ENCODE assay signal across 10 mouse cellular contexts in the genomic region with DNA sequence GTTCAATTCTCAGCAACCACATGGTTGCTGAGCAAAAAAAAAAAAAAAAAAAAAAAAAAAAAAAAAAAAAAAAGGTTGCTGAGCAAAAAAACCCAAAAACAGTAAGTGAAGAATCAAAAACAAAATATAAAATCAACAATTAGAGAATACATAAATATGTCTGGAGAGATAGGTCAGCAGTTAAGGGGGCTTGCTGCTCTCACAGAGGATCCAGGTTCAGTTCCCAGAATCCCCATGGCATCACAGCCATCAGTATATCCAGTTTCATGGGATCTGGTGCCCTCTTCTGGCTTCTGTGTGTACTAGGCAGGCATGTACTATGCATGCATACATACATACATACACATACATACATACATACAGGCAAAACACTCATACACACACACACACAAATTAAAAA. TPM values are rescaled to one million over a fixed set of nuclear protein-coding genes. Genes with fewer than 3 reads are reported as not detected.
DNase-seq lines count a peak whose midpoint lies in the region; ATAC-seq and TF ChIP-seq lines count a peak whose summit lies in the region.
"Had no signal": no experiment of that assay in that cellular context is flagged by ENCODE, and none has a peak within 500 bp of the region (broad histone marks: within the 10 kb centered on the region; RNA-seq: fewer than 3 reads in every experiment).

No protein-coding gene starts in this region.

- DNase-seq in heart, adult 11 months: peak; percentile 81
- no peak for DNase-seq in heart, adult 8-10 months (ENCODE audit: low spot score)
- peak; percentile 45 for DNase-seq in CD4-positive helper T cell, adult 2 months (ENCODE audit: low read depth, low spot score)
- DNase-seq in yolk sac, embryonic 10.5 days (ENCODE audit: low spot score): no peak
- DNase-seq in urinary bladder, adult 18-20 months (ENCODE audit: low spot score in 2 of 2): no peak
- DNase-seq in kidney, adult 9 months: no peak
- DNase-seq: cerebellum, adult 9-10 months; heart, postnatal 10 days had no signal

- H3K27ac ChIP-seq in bone marrow macrophage, adult 2 months (ENCODE audit: insufficient read depth, low read depth, low read length): peak overlapping the region; percentile 23

- no peak overlapping the region for H3K4me3 ChIP-seq in bone marrow macrophage, adult 2 months (ENCODE audit: insufficient read depth, low read length)

- peaks cover 39% of the 10 kb centered on the region for H3K4me1 ChIP-seq in bone marrow macrophage, adult 2 months (ENCODE audit: control insufficient read depth, insufficient read depth, low read length)

- peak; percentile 37; the same call in 1 of the 2 replicates for TF ChIP-seq CTCF in bone marrow macrophage, adult 2 months (IDR thresholded peaks at IDR 0.05; ENCODE audit: low read depth, low read length)

- ATAC-seq in megakaryocyte-erythroid progenitor cell, adult 5-6 weeks (replicated peaks; ENCODE audit: low FRiP score, low TSS enrichment, poor library complexity, severe bottlenecking): 0 out of 2 replicates have a peak, but pooled peaks have one; percentile 33

- TF ChIP-seq POLR2A in bone marrow macrophage, adult 2 months (IDR thresholded peaks at IDR 0.05; ENCODE audit: borderline replicate concordance, low read depth, low read length): no peak

RNA-seq across cellular contexts. Expression of a gene that starts 46.9 kb away (rescaled TPM):
- 10 to 100 TPM; 52.8 to 75.4 (median 55.2) TPM for total RNA-seq in heart, adult 8-10 months (2022)
- polyA plus RNA-seq in bone marrow macrophage, adult 2 months (2012; ENCODE audit: insufficient read depth, insufficient read length, missing spikeins): 97.7 and 101 TPM in 2 replicates
- total RNA-seq in megakaryocyte-erythroid progenitor cell, adult 5-6 weeks (2014; fragmentation: Nextera tagmentation): 117 and 138 TPM in 2 replicates
- 81.3 and 102 TPM in 2 replicates for total RNA-seq in megakaryocyte-erythroid progenitor cell, adult 5-6 weeks (2017)

Comparison
In these comparisons a context has a peak if more than half of its experiments do, and no peak if none do; other contexts are left out.
1. DNase-seq: peak in heart, adult 11 months (single experiment) and CD4-positive helper T cell, adult 2 months (single experiment); none in heart, adult 8-10 months (single experiment), yolk sac, embryonic 10.5 days (single experiment), urinary bladder, adult 18-20 months (0 of 2) and kidney, adult 9 months (single experiment).